Mouse (Mus musculus) heart, adult 2 months (tissue): ENCODE data around the gene Atp6v1e2.

Experiments
- CTCF ChIP-seq: fragments of 200-600 bp; IDR thresholded peaks from 2 replicates; pipeline ENCODE4 v1.8.1; 2022; ENCODE audit warnings: antibody characterized with exemption, mild to moderate bottlenecking, moderate library complexity
- POLR2A ChIP-seq: fragments of 200-500 bp; IDR thresholded peaks from 2 replicates; pipeline ENCODE4 v1.6.1; 2011; ENCODE audit warnings: mild to moderate bottlenecking, low read depth, low read length, control low read depth; ENCODE audit not compliant: insufficient read depth

DNA sequence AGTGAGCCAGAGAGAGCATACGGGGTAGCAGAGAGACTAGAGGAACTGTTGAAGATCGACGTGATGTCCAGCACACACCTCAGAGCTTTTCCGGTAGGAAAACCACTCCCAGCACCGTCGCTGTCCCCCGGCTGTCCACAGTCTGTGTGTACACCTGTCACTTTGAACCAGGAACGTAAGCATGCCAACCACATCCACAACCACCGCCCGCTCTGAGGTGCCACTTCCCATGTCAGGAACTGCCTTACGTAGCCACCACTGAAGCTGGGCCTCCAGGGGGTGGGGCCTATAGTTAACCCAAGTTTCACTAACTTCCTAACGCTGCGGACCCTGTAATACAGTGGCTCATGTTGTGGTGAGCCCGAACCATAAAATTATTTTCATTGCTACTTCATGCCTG is 10.3 kb upstream of the Atp6v1e2 start:
- TF ChIP-seq CTCF (no peak), POLR2A (no peak)
